Mouse (Mus musculus): ENCODE results near the gene Tnfaip8l2.
"Not testable (repeated sequence)": the region's sequence is repeated elsewhere in the genome, so short reads cannot be mapped to it uniquely, and the experiment has no call there.

Tnfaip8l2 gene

GRCm38 (mm10) chr3:95159987-95160963, 18.1 kb upstream of the Tnfaip8l2 start, which contains the start of gene Sema6c:
Sema6c (plus strand) TSS chr3:95160457.
- peak; percentile 92 for DNase-seq (ENCODE audit: low spot score)

- no peak for DNase-seq (ENCODE audit: low spot score)
Observed at GRCm38 (mm10) chr3:95159511-95159986, 17.4 kb upstream of the Tnfaip8l2 start.

- peak; percentile 46 for DNase-seq (ENCODE audit: low spot score)
Observed at GRCm38 (mm10) chr3:95153874-95154273, 11.7 kb upstream of the Tnfaip8l2 start.

GRCm38 (mm10) chr3:95147924-95148323, 5.8 kb upstream of the Tnfaip8l2 start:
- DNase-seq (ENCODE audit: low spot score): no peak

- DNase-seq (ENCODE audit: low spot score): peak; percentile 87
Observed at GRCm38 (mm10) chr3:95142617-95143011, 454 bp upstream of the Tnfaip8l2 start.

GRCm38 (mm10) chr3:95141474-95141873, 686 bp downstream of the Tnfaip8l2 start:
- DNase-seq (ENCODE audit: low spot score): no peak

GRCm38 (mm10) chr3:95140795-95141194, 1.4 kb downstream of the Tnfaip8l2 start:
- no peak for DNase-seq (ENCODE audit: low spot score)

- DNase-seq (ENCODE audit: low spot score): no peak
Observed at GRCm38 (mm10) chr3:95140289-95140595, 1.9 kb downstream of the Tnfaip8l2 start.

GRCm38 (mm10) chr3:95139586-95140288, 2.4 kb downstream of the Tnfaip8l2 start:
- DNase-seq (ENCODE audit: low spot score): no peak

- DNase-seq (ENCODE audit: low spot score): no peak
Observed at GRCm38 (mm10) chr3:95136336-95136735, 5.8 kb downstream of the Tnfaip8l2 start.

- DNase-seq (ENCODE audit: low spot score): no peak
Observed at GRCm38 (mm10) chr3:95135433-95136052, 6.6 kb downstream of the Tnfaip8l2 start.

- peak; percentile 37 for DNase-seq (ENCODE audit: low spot score)
Observed at GRCm38 (mm10) chr3:95135023-95135422, 7.1 kb downstream of the Tnfaip8l2 start.

GRCm38 (mm10) chr3:95134133-95134532, 8.0 kb downstream of the Tnfaip8l2 start:
- not testable (repeated sequence) for DNase-seq (ENCODE audit: low spot score)

- peak; percentile 95 for DNase-seq (ENCODE audit: low spot score)
Observed at GRCm38 (mm10) chr3:95133680-95134101, 8.5 kb downstream of the Tnfaip8l2 start, which contains the start of the genes Scnm1 and Lysmd1. Scnm1 (minus strand) TSS chr3:95134011. Lysmd1 (plus strand) TSS chr3:95134088.

GRCm38 (mm10) chr3:95133176-95133575, 9.0 kb downstream of the Tnfaip8l2 start:
- no peak for DNase-seq (ENCODE audit: low spot score)

GRCm38 (mm10) chr3:95132389-95132788, 9.8 kb downstream of the Tnfaip8l2 start:
- not testable (repeated sequence) for DNase-seq (ENCODE audit: low spot score)

- no peak for DNase-seq (ENCODE audit: low spot score)
Observed at GRCm38 (mm10) chr3:95130081-95130480, 12.1 kb downstream of the Tnfaip8l2 start.

- no peak for DNase-seq (ENCODE audit: low spot score)
Observed at GRCm38 (mm10) chr3:95129226-95129651, 12.9 kb downstream of the Tnfaip8l2 start.

- DNase-seq (ENCODE audit: low spot score): no peak
Observed at GRCm38 (mm10) chr3:95124972-95125371, 17.2 kb downstream of the Tnfaip8l2 start.

GRCm38 (mm10) chr3:95124246-95124645, 17.9 kb downstream of the Tnfaip8l2 start, which contains the start of gene Tmod4:
Tmod4 (plus strand) TSS chr3:95124476.
- DNase-seq (ENCODE audit: low spot score): peak; percentile 49

- no peak for DNase-seq (ENCODE audit: low spot score)
Observed at GRCm38 (mm10) chr3:95121580-95121979, 20.6 kb downstream of the Tnfaip8l2 start.

- no peak for DNase-seq (ENCODE audit: low spot score)
Observed at GRCm38 (mm10) chr3:95117751-95118150, 24.4 kb downstream of the Tnfaip8l2 start.
